Mouse (Mus musculus) lung, adult 2 months (tissue): ENCODE measurements around the gene Uqcc2.

Source experiments
- CTCF ChIP-seq: fragments of 200-500 bp; IDR thresholded peaks from 2 replicates; pipeline ENCODE4 v1.5.1; 2011; ENCODE audit warnings: mild to moderate bottlenecking, low read length, control low read depth; ENCODE audit not compliant: insufficient read depth
- POLR2A ChIP-seq: fragments of 200-500 bp; IDR thresholded peaks from 2 replicates; pipeline ENCODE4 v1.6.1; 2011; ENCODE audit warnings: low read depth, mild to moderate bottlenecking, control low read depth, low read length, borderline replicate concordance; ENCODE audit errors: extremely low read depth

GRCm38 (mm10) chr17:27153773-27154193, 20.1 kb upstream of the Uqcc2 start:
- TF ChIP-seq POLR2A (no peak), CTCF (no peak)
